Mouse (Mus musculus) kidney, adult 2 months (tissue): ENCODE measurements around the gene Clec5a. TPM values are rescaled to one million over a fixed set of nuclear protein-coding genes. Genes with fewer than 3 reads are reported as not detected.
"Not testable (repeated sequence)": the region's sequence is repeated elsewhere in the genome, so short reads cannot be mapped to it uniquely, and the experiment has no call there.

Experiments used
- DNase-seq: peaks from one replicate; pipeline ENCODE4 v3.0.0; 2021
- H3K27ac ChIP-seq: fragments of 200-500 bp; 2 replicates; pipeline ENCODE4 v1.5.1; 2012; ENCODE audit warnings: low read depth, low read length, control low read depth, inconsistent platforms; ENCODE audit not compliant: insufficient read depth
- H3K27me3 ChIP-seq: fragments of 200-500 bp; replicated peaks from 2 replicates; pipeline ENCODE4 v1.6.1; 2012; ENCODE audit warnings: mild to moderate bottlenecking, moderate library complexity, low read length, inconsistent platforms; ENCODE audit not compliant: control insufficient read depth, insufficient read depth
- H3K36me3 ChIP-seq: fragments of 200-500 bp; 2 replicates; pipeline ENCODE4 v1.6.1; 2012; ENCODE audit warnings: mild to moderate bottlenecking, moderate library complexity, low read length, inconsistent platforms; ENCODE audit not compliant: control insufficient read depth, insufficient read depth
- H3K4me1 ChIP-seq: fragments of 200-500 bp; 2 replicates; pipeline ENCODE4 v1.6.1; 2011; ENCODE audit warnings: low read length; ENCODE audit not compliant: control insufficient read depth, insufficient read depth
- H3K4me3 ChIP-seq: fragments of 200-500 bp; 2 replicates; pipeline ENCODE4 v1.5.1; 2011; ENCODE audit warnings: mild to moderate bottlenecking, low read depth, low read length, control low read depth; ENCODE audit not compliant: insufficient read depth
- CTCF ChIP-seq: fragments of 200-500 bp; conservative IDR thresholded peaks from 2 replicates; pipeline ENCODE4 v1.5.1; 2011; ENCODE audit warnings: low read depth, mild to moderate bottlenecking, control low read depth, low read length, moderate library complexity, mixed read lengths; ENCODE audit not compliant: insufficient read depth, insufficient read length
- POLR2A ChIP-seq: fragments of 200-500 bp; IDR thresholded peaks from one replicate; pipeline ENCODE4 v1.6.1; 2011; ENCODE audit warnings: low read depth, low read length, control low read depth
- WGBS: fragments of 180-500 bp; shearing (Covaris S2); methylation state at CpG from one replicate; pipeline ENCODE4 v1.1.7; 2018; 5-methylcytosine and 5-hydroxymethylcytosine counted together
- polyA plus RNA-seq: library from polyadenylated mRNA; depleted of rRNA; stranded (reverse); fragments of >200 nt; gene quantifications from 2 replicates; pipeline ENCODE4 v1.2.3, GENCODE M21; 2012

Gene Clec5a
- polyA plus RNA-seq, 1 experiment, result 0.52 TPM

DNA sequence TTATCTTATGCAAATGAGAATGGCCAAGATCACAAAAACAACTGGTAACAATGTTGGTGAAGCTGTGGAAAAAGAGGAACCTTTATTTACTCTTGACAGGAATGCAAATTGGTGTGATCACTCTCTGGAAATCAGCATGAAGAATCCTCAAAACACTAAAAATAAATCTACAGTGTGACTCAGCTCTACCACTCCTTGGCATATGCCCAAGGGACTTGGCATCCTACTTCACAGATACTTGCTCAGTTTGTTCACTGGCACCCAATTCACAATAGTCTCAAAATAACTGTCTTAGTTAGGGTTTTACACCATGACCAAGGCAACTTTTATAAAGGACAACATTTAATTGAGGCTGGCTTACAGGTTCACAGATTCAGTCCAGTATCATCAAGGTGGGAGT is 21.8 kb upstream of the Clec5a start:
- DNase-seq, result no peak
- Histone ChIP-seq H3K36me3 (no peaks in the 10 kb centered on the region), H3K4me3 (no peak overlapping the region), H3K4me1 (no peaks in the 10 kb centered on the region), H3K27me3 (no peaks in the 10 kb centered on the region), H3K27ac (no peak overlapping the region)
- TF ChIP-seq POLR2A (no peak), CTCF (no peak)

DNA sequence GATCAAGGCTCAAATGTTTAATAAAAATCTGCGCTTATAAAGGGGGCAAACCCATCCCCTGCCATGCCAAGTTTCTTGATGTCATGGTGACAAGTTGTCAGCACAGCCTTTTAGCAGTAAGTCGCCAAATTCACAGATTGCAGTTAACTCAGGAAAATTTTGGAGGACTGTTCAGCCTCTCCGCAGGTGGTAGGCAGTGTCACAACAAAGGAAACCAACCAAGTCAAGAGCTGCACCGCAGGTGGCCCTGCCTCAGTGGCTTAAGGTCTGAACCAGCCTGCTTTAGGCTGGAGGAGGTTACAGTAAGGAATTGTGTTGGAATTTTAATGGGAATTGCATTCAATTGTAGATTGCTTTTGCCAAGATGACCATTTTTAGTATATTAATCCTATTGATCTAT is 12.9 kb upstream of the Clec5a start:
- H3K36me3 ChIP-seq, H3K27ac ChIP-seq, DNase-seq, H3K4me1 ChIP-seq, H3K27me3 ChIP-seq, H3K4me3 ChIP-seq: not testable (repeated sequence)
- WGBS, result 36% methylated on average over 4 of the region's 4 CpGs

DNA sequence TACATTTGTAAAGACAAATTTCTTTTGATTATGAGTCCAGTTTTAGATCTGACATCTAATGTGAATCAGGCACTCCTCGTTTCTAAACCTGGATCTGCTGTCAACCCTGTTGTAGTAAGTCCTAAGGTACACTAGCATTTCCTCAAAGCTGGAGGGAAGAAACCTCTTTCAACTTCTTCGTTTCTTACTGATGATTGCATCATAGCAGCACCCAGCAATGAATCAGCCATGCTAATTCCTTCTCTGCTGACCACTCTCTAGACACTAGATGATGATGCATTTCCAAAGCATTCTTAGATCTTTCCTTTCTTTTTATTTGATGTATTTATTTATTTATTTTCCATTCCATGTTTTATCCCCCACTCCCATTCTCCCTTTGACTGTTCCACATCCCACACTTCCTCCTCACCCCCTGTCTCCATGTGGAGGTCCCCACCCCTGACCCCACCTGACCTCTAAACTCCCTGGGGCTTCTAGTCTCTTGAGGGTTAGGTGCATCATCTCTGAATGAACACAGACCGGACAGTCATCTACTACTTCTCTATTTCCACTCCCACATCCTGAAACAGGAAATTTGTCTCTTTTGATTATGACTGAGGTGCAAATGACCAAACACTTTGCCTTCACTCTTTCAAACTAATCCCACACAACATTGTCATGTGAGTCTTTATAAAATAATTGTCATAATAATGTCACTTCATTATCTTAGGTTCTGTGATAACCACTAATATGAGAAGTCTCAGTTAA is 9.4 kb upstream of the Clec5a start:
- DNase-seq, result no peak
- Histone ChIP-seq H3K36me3 (no peaks in the 10 kb centered on the region), H3K4me3 (no peak overlapping the region), H3K27me3 (no peaks in the 10 kb centered on the region), H3K27ac (no peak overlapping the region), H3K4me1 (no peaks in the 10 kb centered on the region)
- WGBS, result 66% methylated on average over 3 of the region's 3 CpGs
- TF ChIP-seq CTCF (no peak), POLR2A (no peak)

DNA sequence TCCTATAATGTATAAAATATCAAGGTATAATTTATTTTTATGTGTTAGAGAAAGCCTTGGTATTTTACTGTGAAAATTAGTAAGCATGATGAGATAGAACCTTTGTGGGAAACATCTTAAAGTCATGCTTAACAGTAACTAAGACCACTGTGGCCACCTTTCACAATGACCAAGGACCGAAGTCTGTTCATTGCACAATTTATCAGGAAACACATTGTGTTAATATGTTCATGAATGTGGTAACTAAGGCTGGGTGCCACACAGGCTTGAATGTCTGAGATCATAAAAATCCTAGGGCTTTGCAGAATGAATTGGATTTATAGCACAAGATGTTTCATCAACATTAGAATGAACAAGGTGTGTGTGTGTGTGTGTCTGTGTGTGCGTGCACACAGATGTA is 2.7 kb upstream of the Clec5a start:
- no peak for DNase-seq
- Histone ChIP-seq H3K4me1 (no peaks in the 10 kb centered on the region), H3K4me3 (no peak overlapping the region), H3K27ac (no peak overlapping the region), H3K36me3 (no peaks in the 10 kb centered on the region), H3K27me3 (no peaks in the 10 kb centered on the region)
- TF ChIP-seq CTCF (no peak), POLR2A (no peak)
- 91% methylated on average over 2 of the region's 2 CpGs for WGBS

DNA sequence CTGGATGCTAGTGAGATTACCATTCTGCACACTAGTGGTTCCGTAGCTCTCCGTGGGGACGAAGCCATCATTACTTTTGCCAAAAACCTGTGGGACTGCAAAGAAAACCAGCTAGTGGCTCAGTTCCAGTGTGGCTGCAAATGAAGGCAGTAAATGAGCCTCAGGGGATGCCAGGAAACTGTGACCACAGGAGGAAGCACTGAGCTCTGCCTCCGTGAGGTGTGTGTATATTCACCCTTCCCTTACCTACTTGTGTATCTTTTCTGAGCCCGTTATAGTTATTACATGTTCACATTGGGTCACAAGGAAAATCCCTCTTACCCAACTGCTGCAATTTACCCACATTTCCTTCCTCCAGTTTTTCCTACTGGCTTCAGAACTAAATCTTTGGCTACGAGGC is 1.3 kb downstream of the Clec5a start:
- DNase-seq, result no peak
- no peaks in the 10 kb centered on the region for H3K4me1 ChIP-seq
- 80% methylated on average over 6 of the region's 6 CpGs for WGBS
- H3K36me3 ChIP-seq, result no peaks in the 10 kb centered on the region
- TF ChIP-seq POLR2A (no peak), CTCF (no peak)
- no peaks in the 10 kb centered on the region for H3K27me3 ChIP-seq
- no peak overlapping the region for H3K4me3 ChIP-seq
- H3K27ac ChIP-seq, result no peak overlapping the region

DNA sequence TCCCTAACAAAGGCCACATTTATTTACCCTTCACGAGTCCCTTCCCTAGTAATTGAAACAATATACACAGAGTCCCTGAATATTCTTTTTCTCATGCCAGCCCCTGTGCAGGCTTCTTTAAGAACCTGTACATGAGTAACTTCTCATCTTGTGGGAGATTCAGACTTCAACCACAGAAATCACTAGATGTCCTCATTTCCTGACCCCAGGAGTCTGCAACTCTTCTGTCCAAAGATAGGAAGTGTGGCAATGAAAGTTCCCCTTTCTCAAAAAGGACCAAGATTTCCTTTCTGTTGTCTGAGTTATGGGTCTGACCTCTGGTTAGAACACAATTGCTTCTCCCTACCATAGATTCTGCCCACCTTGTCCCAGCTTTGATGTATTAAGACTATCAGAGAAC is 9.3 kb downstream of the Clec5a start:
- Histone ChIP-seq H3K4me1 (no peaks in the 10 kb centered on the region), H3K36me3 (no peaks in the 10 kb centered on the region), H3K27ac (no peak overlapping the region), H3K4me3 (no peak overlapping the region), H3K27me3 (no peaks in the 10 kb centered on the region)
- WGBS, result 80% methylated on average over 1 of the region's 1 CpGs
- no peak for TF ChIP-seq CTCF
- no peak for TF ChIP-seq POLR2A
- DNase-seq, result no peak

DNA sequence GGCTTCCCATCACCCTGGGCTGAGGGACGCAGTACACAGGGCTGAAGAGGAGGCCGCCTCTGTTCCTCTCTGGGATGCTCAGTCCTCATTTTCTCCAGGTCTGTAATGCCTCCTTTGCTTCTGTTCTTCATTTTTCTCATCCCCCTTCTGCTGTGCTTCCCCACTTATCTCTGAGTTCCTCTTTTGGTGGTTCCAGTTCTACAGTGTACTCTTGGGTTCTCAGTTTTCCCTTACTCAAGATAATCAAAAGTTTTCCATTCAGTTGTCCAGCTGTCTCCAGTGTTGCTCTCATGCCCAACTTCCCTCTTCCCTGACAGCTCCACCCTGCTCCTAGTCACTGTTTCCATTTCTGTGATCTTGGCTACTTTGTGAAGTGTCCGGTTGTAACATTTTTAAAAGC is 12.0 kb downstream of the Clec5a start:
- WGBS, result 68% methylated on average over 3 of the region's 3 CpGs
- TF ChIP-seq CTCF (no peak), POLR2A (no peak)
- H3K36me3 ChIP-seq, result no peaks in the 10 kb centered on the region
- DNase-seq, result no peak
- no peaks in the 10 kb centered on the region for H3K27me3 ChIP-seq
- no peaks in the 10 kb centered on the region for H3K4me1 ChIP-seq
- no peak overlapping the region for H3K27ac ChIP-seq
- no peak overlapping the region for H3K4me3 ChIP-seq

DNA sequence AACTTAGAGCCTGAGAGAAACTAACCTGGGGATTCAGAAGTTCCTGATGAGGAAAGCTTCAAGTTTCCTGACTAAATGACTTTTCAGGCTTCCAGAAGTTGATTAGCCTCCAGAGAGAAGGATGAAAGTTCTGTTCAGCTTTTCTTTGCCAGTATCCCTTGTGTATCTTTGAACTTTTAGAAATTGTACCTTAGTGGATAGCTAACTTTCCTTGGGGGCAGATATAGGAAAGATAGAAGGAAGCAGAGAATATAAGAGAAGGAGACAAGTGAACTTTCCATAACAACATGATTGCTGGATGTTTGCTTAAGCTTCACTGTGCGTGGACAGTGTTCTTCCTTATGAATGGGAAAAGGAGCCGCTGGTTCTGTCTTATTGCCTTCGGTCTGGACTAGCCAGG is 16.4 kb downstream of the Clec5a start, which contains the start of gene Olfr460:
Gene Olfr460 (plus strand): TSS at position 301 of the 400 bp plus-strand sequence.
- Histone ChIP-seq H3K27ac (no peak within 1 kb of the TSS), H3K27me3 (no peaks in the 10 kb centered on the region), H3K4me1 (no peaks in the 10 kb centered on the region), H3K4me3 (no peak within 1 kb of the TSS), H3K36me3 (no peaks in the 10 kb centered on the region)
- no peak for DNase-seq
- TF ChIP-seq CTCF, result no peak
- no peak for TF ChIP-seq POLR2A
- WGBS, result 87% methylated on average over 3 of the region's 3 CpGs
